Mouse (Mus musculus) hindbrain, embryonic 14.5 days (tissue): ENCODE results near the gene Adipoq. TPM values are rescaled to one million over a fixed set of nuclear protein-coding genes. Genes with fewer than 3 reads are reported as not detected.

Source experiments
- ATAC-seq: fragments of 200-750 bp; cut with Nextera tagmentation; 2 replicates; pipeline ENCODE4 v1.8.0; 2017; ENCODE audit warnings: moderate number of reproducible peaks, mild to moderate bottlenecking, moderate TSS enrichment, moderate library complexity; ENCODE audit not compliant: low FRiP score
- DNase-seq: peaks from one replicate; pipeline ENCODE4 v3.0.0-alpha.2; 2015; ENCODE audit warnings: low spot score
- H3K27ac ChIP-seq: fragments of 300-500 bp; sonication (generic); 2 replicates; pipeline ENCODE4 v1.5.1; 2014; ENCODE audit warnings: mild to moderate bottlenecking, moderate library complexity
- H3K27me3 ChIP-seq: fragments of 300-500 bp; sonication (generic); 2 replicates; pipeline ENCODE4 v1.6.1; 2014; ENCODE audit warnings: mild to moderate bottlenecking, low read length, mixed read lengths; ENCODE audit not compliant: control insufficient read depth, insufficient read depth
- H3K36me3 ChIP-seq: fragments of 300-500 bp; sonication (generic); replicated peaks from 2 replicates; pipeline ENCODE4 v1.6.1; 2014; ENCODE audit not compliant: control insufficient read depth, insufficient read depth
- H3K4me1 ChIP-seq: fragments of 300-500 bp; sonication (generic); replicated peaks from 2 replicates; pipeline ENCODE4 v1.6.1; 2014; ENCODE audit warnings: antibody characterized with exemption, low read length, mixed read lengths; ENCODE audit not compliant: control insufficient read depth, insufficient read depth
- H3K4me2 ChIP-seq: fragments of 300-500 bp; sonication (generic); replicated peaks from 2 replicates; pipeline ENCODE4 v1.6.1; 2014; ENCODE audit warnings: mild to moderate bottlenecking, moderate library complexity
- H3K4me3 ChIP-seq: fragments of 300-500 bp; sonication (generic); replicated peaks from 2 replicates; pipeline ENCODE4 v1.5.1; 2014; ENCODE audit warnings: mild to moderate bottlenecking, low read length
- H3K9ac ChIP-seq: fragments of 300-500 bp; sonication (generic); 2 replicates; pipeline ENCODE4 v1.6.1; 2014
- H3K9me3 ChIP-seq: fragments of 300-500 bp; sonication (generic); 2 replicates; pipeline ENCODE4 v1.6.1; 2016; ENCODE audit warnings: low read length; ENCODE audit not compliant: control insufficient read depth
- WGBS: fragments of 180-500 bp; shearing (Covaris S2); extraction: QIAGEN DNeasy Blood & Tissue Kit; methylation state at CpG from one replicate; pipeline ENCODE4 v1.1.7; 2014; 5-methylcytosine and 5-hydroxymethylcytosine counted together
- polyA plus RNA-seq: library from polyadenylated mRNA; unstranded; fragments of >200 nt; fragmentation: Nextera tagmentation; extraction: Ambion mirVana; gene quantifications from 2 replicates; pipeline ENCODE4 v1.2.1, GENCODE M21; 2014

Gene Adipoq
- polyA plus RNA-seq, 1 experiment from 2014 or later = not detected

DNA sequence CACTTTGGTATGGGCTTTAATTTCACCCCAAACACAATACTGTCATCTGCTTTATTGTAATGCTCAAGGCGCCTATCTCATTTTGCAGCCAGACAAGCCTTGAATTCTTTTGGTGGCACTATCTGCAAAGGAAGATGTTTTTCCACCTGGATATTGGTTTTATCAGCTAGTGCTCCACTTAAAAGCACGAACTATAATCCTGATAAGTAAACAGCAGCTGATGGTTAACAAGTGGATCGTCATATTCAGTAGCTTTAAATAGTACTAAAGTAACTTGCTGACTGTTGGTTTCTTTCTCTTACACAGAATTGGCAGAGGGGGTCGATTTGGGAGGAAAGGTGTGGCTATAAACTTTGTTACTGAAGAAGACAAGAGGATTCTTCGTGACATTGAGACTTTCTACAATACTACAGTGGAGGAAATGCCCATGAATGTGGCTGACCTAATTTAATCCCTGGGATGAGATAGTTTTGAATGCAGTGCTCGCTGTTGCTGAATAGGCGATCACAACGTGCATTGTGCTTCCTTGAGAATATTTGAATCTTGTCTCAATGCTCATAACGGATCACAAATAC is 33.4 kb upstream of the Adipoq start:
- peaks cover 19% of the 10 kb centered on the region for H3K4me1 ChIP-seq
- no peak overlapping the region for H3K9ac ChIP-seq
- ATAC-seq (no peak), DNase-seq (no peak)
- H3K4me3 ChIP-seq = no peak overlapping the region
- H3K9me3 ChIP-seq = no peaks in the 10 kb centered on the region
- no peak overlapping the region for H3K27ac ChIP-seq
- WGBS = 61% methylated on average over 9 of the region's 9 CpGs
- H3K27me3 ChIP-seq = no peaks in the 10 kb centered on the region
- H3K4me2 ChIP-seq = no peak overlapping the region
- peaks cover 90% of the 10 kb centered on the region for H3K36me3 ChIP-seq

DNA sequence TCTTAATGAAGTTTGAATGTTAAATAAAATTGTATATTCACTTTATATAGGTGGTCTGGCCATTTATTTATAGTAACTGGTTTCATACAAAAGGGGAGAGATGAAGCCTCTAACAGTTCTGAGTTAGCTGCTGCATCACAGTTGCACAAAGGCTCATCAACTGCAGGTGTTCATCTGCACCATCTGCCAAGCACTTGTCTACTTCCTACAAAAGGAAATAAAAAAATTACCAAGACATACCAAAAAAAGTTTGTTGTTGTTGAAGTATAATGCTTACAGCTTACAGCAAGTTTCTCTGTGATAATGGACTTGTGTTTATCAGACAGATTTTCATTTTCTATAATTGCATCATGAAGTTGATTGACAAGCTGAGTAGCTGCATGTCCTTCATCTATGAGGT is 32.4 kb upstream of the Adipoq start:
- Histone ChIP-seq H3K36me3 (peaks cover 90% of the 10 kb centered on the region), H3K4me2 (no peak overlapping the region), H3K27me3 (no peaks in the 10 kb centered on the region), H3K9me3 (no peaks in the 10 kb centered on the region), H3K4me3 (no peak overlapping the region), H3K9ac (no peak overlapping the region), H3K4me1 (peaks cover 17% of the 10 kb centered on the region), H3K27ac (no peak overlapping the region)
- no peak for DNase-seq
- ATAC-seq = no peak

DNA sequence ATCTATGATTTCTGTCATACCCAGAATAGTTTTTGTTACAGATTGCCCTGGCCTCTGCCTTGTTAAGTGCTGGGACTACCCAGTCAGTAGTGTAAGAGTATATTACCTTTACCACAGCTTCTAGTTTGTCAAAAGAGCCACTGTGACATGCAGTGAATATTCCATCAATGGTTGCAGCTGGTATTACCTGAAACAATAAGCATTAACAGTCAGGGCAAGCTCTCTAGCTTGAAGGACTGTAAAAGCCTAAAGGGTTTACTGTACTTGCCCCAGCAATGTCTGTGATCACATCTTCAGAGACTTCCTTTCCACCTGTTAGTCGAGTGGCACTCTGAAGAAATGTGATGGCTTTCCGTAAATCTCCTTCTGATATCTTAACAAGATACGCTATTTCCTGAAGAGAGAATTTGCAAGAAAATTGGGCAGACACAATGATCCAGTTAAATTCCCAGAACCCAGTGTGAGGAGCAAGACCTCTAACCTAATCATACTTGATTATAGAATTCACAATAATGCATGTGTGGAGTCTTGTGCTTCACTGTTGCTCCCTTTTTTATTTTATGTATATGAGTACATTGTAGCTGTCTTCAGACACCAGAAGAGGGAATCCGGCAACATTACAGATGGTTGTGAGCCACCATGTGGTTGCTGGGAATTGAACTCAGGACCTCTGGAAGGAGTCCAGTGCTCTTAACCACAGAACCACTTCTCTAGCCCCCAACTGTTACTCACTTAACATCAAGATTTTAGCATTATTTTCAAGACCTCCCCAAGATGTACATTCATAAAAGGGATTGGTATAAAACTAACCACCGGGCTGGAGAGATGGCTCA is 31.8 kb upstream of the Adipoq start:
- ATAC-seq = no peak; the same call in 1 of the 2 replicates
- Histone ChIP-seq H3K27ac (no peak overlapping the region), H3K36me3 (peaks cover 89% of the 10 kb centered on the region), H3K9ac (no peak overlapping the region), H3K9me3 (no peaks in the 10 kb centered on the region), H3K4me3 (no peak overlapping the region), H3K4me2 (no peak overlapping the region), H3K27me3 (no peaks in the 10 kb centered on the region), H3K4me1 (peaks cover 11% of the 10 kb centered on the region)
- DNase-seq = no peak
- WGBS = 69% methylated on average over 5 of the region's 5 CpGs

GRCm38 (mm10) chr16:23115486-23115885 is 30.9 kb upstream of the Adipoq start:
- H3K27ac ChIP-seq = no peak overlapping the region
- peaks cover 85% of the 10 kb centered on the region for H3K36me3 ChIP-seq
- no peak overlapping the region for H3K9ac ChIP-seq
- DNase-seq (no peak), ATAC-seq (no peak)
- H3K9me3 ChIP-seq = no peaks in the 10 kb centered on the region
- 87% methylated on average over 3 of the region's 3 CpGs for WGBS
- H3K4me2 ChIP-seq = no peak overlapping the region
- H3K27me3 ChIP-seq = no peaks in the 10 kb centered on the region
- peaks cover 3% of the 10 kb centered on the region; the same call in 1 of the 2 replicates for H3K4me1 ChIP-seq
- H3K4me3 ChIP-seq = no peak overlapping the region

DNA sequence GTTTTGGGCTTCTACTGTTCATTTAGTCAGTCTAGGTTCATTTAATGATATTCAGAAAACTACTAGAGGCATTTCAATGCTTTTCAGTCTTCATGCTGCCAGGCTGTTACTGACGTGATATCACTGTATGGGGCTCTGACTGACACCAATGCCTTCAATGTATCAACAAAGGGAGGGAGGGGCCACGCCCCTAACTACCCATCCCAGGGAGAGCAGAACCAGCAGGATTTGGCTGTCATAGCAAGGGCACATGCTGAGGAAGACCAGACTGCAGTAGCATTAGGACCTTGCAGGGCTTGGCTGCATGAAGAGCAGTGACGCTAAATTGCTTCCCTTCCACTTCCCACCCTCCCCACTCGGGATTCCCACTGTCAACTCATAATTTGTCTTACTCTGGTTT is 29.2 kb upstream of the Adipoq start:
- DNase-seq = no peak
- H3K4me2 ChIP-seq = no peak overlapping the region
- peaks cover 84% of the 10 kb centered on the region for H3K36me3 ChIP-seq
- no peak overlapping the region for H3K4me3 ChIP-seq
- no peaks in the 10 kb centered on the region for H3K9me3 ChIP-seq
- H3K27ac ChIP-seq = no peak overlapping the region
- H3K27me3 ChIP-seq = no peaks in the 10 kb centered on the region
- no peak for ATAC-seq
- no peaks in the 10 kb centered on the region for H3K4me1 ChIP-seq
- 72% methylated on average over 4 of the region's 4 CpGs for WGBS
- no peak overlapping the region for H3K9ac ChIP-seq

- WGBS = 92% methylated on average over 3 of the region's 3 CpGs
- H3K9ac ChIP-seq = no peak overlapping the region
- H3K27me3 ChIP-seq = no peaks in the 10 kb centered on the region
- H3K27ac ChIP-seq = no peak overlapping the region
- DNase-seq = no peak
- H3K4me1 ChIP-seq = peaks cover 9% of the 10 kb centered on the region
- H3K9me3 ChIP-seq = no peaks in the 10 kb centered on the region
- no peak overlapping the region for H3K4me2 ChIP-seq
- no peak for ATAC-seq
- no peak overlapping the region for H3K4me3 ChIP-seq
- peaks cover 44% of the 10 kb centered on the region for H3K36me3 ChIP-seq
Measured at GRCm38 (mm10) chr16:23122446-23122845, 23.9 kb upstream of the Adipoq start.

GRCm38 (mm10) chr16:23123104-23123503 is 23.2 kb upstream of the Adipoq start:
- 96% methylated on average over 4 of the region's 4 CpGs for WGBS
- Histone ChIP-seq H3K4me3 (no peak overlapping the region), H3K27me3 (no peaks in the 10 kb centered on the region), H3K4me1 (peaks cover 9% of the 10 kb centered on the region), H3K27ac (no peak overlapping the region), H3K9me3 (no peaks in the 10 kb centered on the region), H3K9ac (no peak overlapping the region), H3K4me2 (no peak overlapping the region), H3K36me3 (peaks cover 37% of the 10 kb centered on the region)
- no peak for DNase-seq
- ATAC-seq = no peak

DNA sequence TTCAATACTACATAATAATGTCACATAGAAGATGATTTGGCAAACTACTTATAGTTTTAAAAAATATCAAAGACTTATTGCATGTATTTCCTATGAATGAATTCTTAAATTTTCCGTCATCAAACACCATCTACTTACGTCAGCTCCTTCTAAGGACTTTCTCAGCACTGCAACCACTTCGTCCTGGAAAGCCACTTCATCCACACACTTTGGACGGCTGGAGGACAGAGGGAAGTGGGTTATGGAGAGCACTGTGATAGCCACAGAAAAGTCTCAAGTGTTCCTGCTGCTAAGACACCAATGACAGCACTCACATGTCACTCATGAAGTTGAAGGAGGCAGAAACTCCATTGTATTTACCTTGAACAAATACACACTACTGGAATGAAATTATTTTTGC is 21.9 kb upstream of the Adipoq start:
- Histone ChIP-seq H3K4me3 (no peak overlapping the region), H3K27me3 (no peaks in the 10 kb centered on the region), H3K9ac (no peak overlapping the region), H3K9me3 (no peaks in the 10 kb centered on the region), H3K27ac (no peak overlapping the region), H3K4me1 (peaks cover 16% of the 10 kb centered on the region), H3K4me2 (no peak overlapping the region), H3K36me3 (peaks cover 31% of the 10 kb centered on the region; the same call in 1 of the 2 replicates)
- DNase-seq = no peak
- 91% methylated on average over 4 of the region's 4 CpGs for WGBS
- ATAC-seq = no peak

DNA sequence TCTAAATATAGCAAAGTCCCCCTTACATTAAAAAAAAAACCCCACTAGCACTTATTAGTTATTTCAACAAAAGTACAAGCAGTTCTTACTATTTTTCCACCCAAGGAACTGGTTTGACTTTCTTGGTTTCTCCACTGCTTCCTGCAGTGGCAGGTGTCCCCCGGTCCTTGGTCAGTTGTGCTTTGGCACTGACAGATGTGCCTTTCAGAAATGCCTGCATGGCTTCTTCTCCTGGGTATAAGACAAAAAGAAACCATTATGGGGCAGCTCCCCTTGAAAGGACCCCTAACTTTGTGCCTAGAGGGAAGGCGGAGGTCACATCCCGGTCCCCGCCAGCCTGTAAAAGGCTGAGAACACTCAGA is 19.0 kb upstream of the Adipoq start:
- 2% methylated on average over 4 of the region's 4 CpGs for WGBS
- peaks cover 7% of the 10 kb centered on the region; the same call in 1 of the 2 replicates for H3K36me3 ChIP-seq
- H3K27ac ChIP-seq = peak overlapping the region; percentile 98
- DNase-seq (no peak), ATAC-seq (no peak)
- H3K4me3 ChIP-seq = peak overlapping the region; percentile 87
- peaks cover 16% of the 10 kb centered on the region for H3K4me1 ChIP-seq
- H3K27me3 ChIP-seq = no peaks in the 10 kb centered on the region
- H3K9me3 ChIP-seq = no peaks in the 10 kb centered on the region
- peak overlapping the region; percentile 94 for H3K9ac ChIP-seq
- H3K4me2 ChIP-seq = peak overlapping the region; percentile 93
